Mouse (Mus musculus) liver, embryonic 15.5 days (tissue): ENCODE measurements at regions not wholly inside any gene's neighbourhood (a gene's known extent, or its start where the extent isn't known, plus 50 kb on each side); places are given as distances from the start of the nearest gene placed in this dataset.

Experiments
- ATAC-seq: fragments of 200-750 bp; cut with Nextera tagmentation; 2 replicates; pipeline ENCODE4 v1.8.0; 2017; ENCODE audit warnings: moderate number of reproducible peaks, mild to moderate bottlenecking, moderate library complexity; ENCODE audit not compliant: insufficient read depth
- H3K27ac ChIP-seq: fragments of 300-500 bp; sonication (generic); replicated peaks from 2 replicates; pipeline ENCODE4 v1.5.1; 2015; ENCODE audit warnings: mild to moderate bottlenecking, inconsistent platforms
- H3K27me3 ChIP-seq: fragments of 300-500 bp; sonication (generic); 2 replicates; pipeline ENCODE4 v1.6.1; 2015; ENCODE audit warnings: mild to moderate bottlenecking, inconsistent platforms
- H3K36me3 ChIP-seq: fragments of 300-500 bp; sonication (generic); replicated peaks from 2 replicates; pipeline ENCODE4 v1.6.1; 2015; ENCODE audit warnings: moderate library complexity, mild to moderate bottlenecking, inconsistent platforms
- H3K4me1 ChIP-seq: fragments of 300-500 bp; sonication (generic); replicated peaks from 2 replicates; pipeline ENCODE4 v1.6.1; 2015; ENCODE audit warnings: inconsistent platforms
- H3K4me2 ChIP-seq: fragments of 300-500 bp; sonication (generic); 2 replicates; pipeline ENCODE4 v1.6.1; 2015; ENCODE audit warnings: moderate library complexity, mild to moderate bottlenecking, inconsistent platforms
- H3K4me3 ChIP-seq: fragments of 300-500 bp; sonication (generic); replicated peaks from 2 replicates; pipeline ENCODE4 v1.5.1; 2015; ENCODE audit warnings: mild to moderate bottlenecking, inconsistent platforms
- H3K9ac ChIP-seq: fragments of 300-500 bp; sonication (generic); 2 replicates; pipeline ENCODE4 v1.6.1; 2015; ENCODE audit warnings: moderate library complexity, mild to moderate bottlenecking, inconsistent platforms
- H3K9me3 ChIP-seq: fragments of 300-500 bp; sonication (generic); replicated peaks from 2 replicates; pipeline ENCODE4 v1.6.1; 2016; ENCODE audit warnings: inconsistent platforms
- WGBS: fragments of 180-500 bp; shearing (Covaris S2); methylation state at CpG from one replicate; pipeline ENCODE4 v1.1.7; 2015; ENCODE audit warnings: mixed read lengths; ENCODE audit not compliant: insufficient replicate concordance; 5-methylcytosine and 5-hydroxymethylcytosine counted together

- H3K9ac ChIP-seq = no peak overlapping the region
- no peak for ATAC-seq
- H3K36me3 ChIP-seq = no peaks in the 10 kb centered on the region
- 0 out of 2 replicates have a peak, but pooled peaks cover 6% of the 10 kb centered on the region for H3K4me1 ChIP-seq
- H3K9me3 ChIP-seq = no peaks in the 10 kb centered on the region
- 29% methylated on average over 15 of the region's 15 CpGs for WGBS
- no peaks in the 10 kb centered on the region; the same call in 1 of the 2 replicates for H3K27me3 ChIP-seq
- H3K4me2 ChIP-seq = no peak overlapping the region
- H3K4me3 ChIP-seq = no peak overlapping the region
- no peak overlapping the region for H3K27ac ChIP-seq
These were observed 332.8 kb upstream of the Camk1g start for GRCm38 (mm10) chr1:193702707-193703419.

- Histone ChIP-seq H3K4me3 (no peak overlapping the region), H3K4me2 (no peak overlapping the region), H3K27me3 (no peaks in the 10 kb centered on the region), H3K36me3 (no peaks in the 10 kb centered on the region), H3K4me1 (0 out of 2 replicates have a peak, but pooled peaks cover 7% of the 10 kb centered on the region), H3K9ac (no peak overlapping the region), H3K27ac (no peak overlapping the region), H3K9me3 (no peaks in the 10 kb centered on the region)
- 61% methylated on average over 3 of the region's 3 CpGs for WGBS
- ATAC-seq = no peak
These were observed 330.1 kb upstream of the Camk1g start for GRCm38 (mm10) chr1:193700217-193700616.

GRCm38 (mm10) chr1:193698603-193699266 lies 328.6 kb upstream of the Camk1g start:
- ATAC-seq = no peak
- Histone ChIP-seq H3K4me1 (0 out of 2 replicates have a peak, but pooled peaks cover 7% of the 10 kb centered on the region), H3K9ac (no peak overlapping the region), H3K9me3 (no peaks in the 10 kb centered on the region), H3K27me3 (no peaks in the 10 kb centered on the region), H3K4me3 (no peak overlapping the region), H3K4me2 (no peak overlapping the region), H3K27ac (no peak overlapping the region), H3K36me3 (no peaks in the 10 kb centered on the region)
- WGBS = 12% methylated on average over 7 of the region's 7 CpGs

GRCm38 (mm10) chr1:193697857-193698256 lies 327.8 kb upstream of the Camk1g start:
- H3K4me2 ChIP-seq = no peak overlapping the region
- no peaks in the 10 kb centered on the region for H3K9me3 ChIP-seq
- WGBS = 42% methylated on average over 3 of the region's 3 CpGs
- H3K4me3 ChIP-seq = no peak overlapping the region
- H3K27me3 ChIP-seq = no peaks in the 10 kb centered on the region
- H3K9ac ChIP-seq = no peak overlapping the region
- peak; percentile 74 for ATAC-seq
- 0 out of 2 replicates have a peak, but pooled peaks cover 5% of the 10 kb centered on the region for H3K4me1 ChIP-seq
- no peaks in the 10 kb centered on the region for H3K36me3 ChIP-seq
- H3K27ac ChIP-seq = no peak overlapping the region

- no peaks in the 10 kb centered on the region for H3K9me3 ChIP-seq
- no peak overlapping the region for H3K4me3 ChIP-seq
- 42% methylated on average over 4 of the region's 4 CpGs for WGBS
- H3K27ac ChIP-seq = no peak overlapping the region
- 0 out of 2 replicates have a peak, but pooled peaks cover 4% of the 10 kb centered on the region for H3K4me1 ChIP-seq
- no peak overlapping the region for H3K4me2 ChIP-seq
- H3K9ac ChIP-seq = no peak overlapping the region
- no peaks in the 10 kb centered on the region for H3K36me3 ChIP-seq
- H3K27me3 ChIP-seq = no peaks in the 10 kb centered on the region
- ATAC-seq = no peak
These were observed 326.9 kb upstream of the Camk1g start for GRCm38 (mm10) chr1:193697001-193697400.

GRCm38 (mm10) chr1:193692991-193693390 lies 322.9 kb upstream of the Camk1g start:
- H3K27ac ChIP-seq = no peak overlapping the region
- H3K4me2 ChIP-seq = no peak overlapping the region
- no peaks in the 10 kb centered on the region for H3K27me3 ChIP-seq
- H3K9ac ChIP-seq = no peak overlapping the region
- no peaks in the 10 kb centered on the region for H3K9me3 ChIP-seq
- WGBS = 32% methylated on average over 3 of the region's 3 CpGs
- no peaks in the 10 kb centered on the region for H3K36me3 ChIP-seq
- no peak overlapping the region for H3K4me3 ChIP-seq
- H3K4me1 ChIP-seq = 0 out of 2 replicates have a peak, but pooled peaks cover 2% of the 10 kb centered on the region
- ATAC-seq = no peak

GRCm38 (mm10) chr1:193689601-193690000 lies 319.5 kb upstream of the Camk1g start:
- no peak overlapping the region for H3K4me3 ChIP-seq
- WGBS = 51% methylated on average over 4 of the region's 4 CpGs
- H3K27ac ChIP-seq = no peak overlapping the region
- ATAC-seq = no peak
- no peaks in the 10 kb centered on the region for H3K9me3 ChIP-seq
- H3K36me3 ChIP-seq = no peaks in the 10 kb centered on the region
- H3K4me1 ChIP-seq = no peaks in the 10 kb centered on the region
- no peak overlapping the region for H3K9ac ChIP-seq
- no peak overlapping the region for H3K4me2 ChIP-seq
- H3K27me3 ChIP-seq = no peaks in the 10 kb centered on the region

- H3K9ac ChIP-seq = no peak overlapping the region
- ATAC-seq = no peak
- no peak overlapping the region for H3K4me3 ChIP-seq
- 42% methylated on average over 2 of the region's 2 CpGs for WGBS
- H3K36me3 ChIP-seq = no peaks in the 10 kb centered on the region
- no peak overlapping the region for H3K4me2 ChIP-seq
- H3K4me1 ChIP-seq = no peaks in the 10 kb centered on the region
- no peaks in the 10 kb centered on the region for H3K9me3 ChIP-seq
- no peak overlapping the region for H3K27ac ChIP-seq
- no peaks in the 10 kb centered on the region for H3K27me3 ChIP-seq
These were observed 312.8 kb upstream of the Camk1g start for GRCm38 (mm10) chr1:193682917-193683316.

- H3K4me1 ChIP-seq = no peaks in the 10 kb centered on the region
- WGBS = 53% methylated on average over 2 of the region's 2 CpGs
- no peaks in the 10 kb centered on the region for H3K9me3 ChIP-seq
- H3K9ac ChIP-seq = no peak overlapping the region
- H3K4me2 ChIP-seq = no peak overlapping the region
- 0 out of 2 replicates have a peak, but pooled peaks have one; percentile 37 for ATAC-seq
- no peaks in the 10 kb centered on the region for H3K36me3 ChIP-seq
- no peak overlapping the region for H3K27ac ChIP-seq
- no peak overlapping the region for H3K4me3 ChIP-seq
- no peaks in the 10 kb centered on the region for H3K27me3 ChIP-seq
These were observed 308.4 kb upstream of the Camk1g start for GRCm38 (mm10) chr1:193678448-193678847.

- Histone ChIP-seq H3K27ac (no peak overlapping the region), H3K27me3 (no peaks in the 10 kb centered on the region), H3K36me3 (no peaks in the 10 kb centered on the region), H3K4me2 (no peak overlapping the region), H3K4me3 (no peak overlapping the region), H3K4me1 (peaks cover 48% of the 10 kb centered on the region), H3K9me3 (no peaks in the 10 kb centered on the region), H3K9ac (no peak overlapping the region)
- ATAC-seq = no peak; the same call in 1 of the 2 replicates
- 11% methylated on average over 3 of the region's 3 CpGs for WGBS
These were observed 303.2 kb upstream of the Camk1g start for GRCm38 (mm10) chr1:193673236-193673830.

- H3K4me1 ChIP-seq = peaks cover 55% of the 10 kb centered on the region
- H3K9me3 ChIP-seq = no peaks in the 10 kb centered on the region
- no peaks in the 10 kb centered on the region for H3K27me3 ChIP-seq
- 54% methylated on average over 3 of the region's 3 CpGs for WGBS
- H3K36me3 ChIP-seq = no peaks in the 10 kb centered on the region
- no peak overlapping the region for H3K27ac ChIP-seq
- H3K4me3 ChIP-seq = no peak overlapping the region
- no peak overlapping the region for H3K9ac ChIP-seq
- no peak overlapping the region for H3K4me2 ChIP-seq
- no peak for ATAC-seq
These were observed 302.6 kb upstream of the Camk1g start for GRCm38 (mm10) chr1:193672681-193673080.
